Mouse (Mus musculus): ENCODE measurements around the gene Pdia4.
"Not testable (repeated sequence)": the region's sequence is repeated elsewhere in the genome, so short reads cannot be mapped to it uniquely, and the experiment has no call there.

The Pdia4 gene

GRCm38 (mm10) chr6:47762686-47763085 is 50.5 kb downstream of the Pdia4 start:
- not testable (repeated sequence) for DNase-seq (ENCODE audit: low spot score in 2 of 2)

- not testable (repeated sequence) for DNase-seq (ENCODE audit: low spot score in 2 of 2)
These were observed 53.8 kb downstream of the Pdia4 start for GRCm38 (mm10) chr6:47759406-47759805.

GRCm38 (mm10) chr6:47757849-47758248 is 55.4 kb downstream of the Pdia4 start:
- DNase-seq (ENCODE audit: low spot score in 2 of 2): peak; percentile 94

- not testable (repeated sequence) for DNase-seq (ENCODE audit: low spot score in 2 of 2)
These were observed 55.8 kb downstream of the Pdia4 start for GRCm38 (mm10) chr6:47757429-47757828.

GRCm38 (mm10) chr6:47753144-47753543 is 60.1 kb downstream of the Pdia4 start:
- peak in 1 of 2 experiments; percentile 42 for DNase-seq (ENCODE audit: low spot score in 2 of 2)

GRCm38 (mm10) chr6:47748306-47748705 is 64.9 kb downstream of the Pdia4 start:
- DNase-seq (ENCODE audit: low spot score in 2 of 2): peak; percentile 92 to 93

- not testable (repeated sequence) for DNase-seq (ENCODE audit: low spot score in 2 of 2)
These were observed 65.3 kb downstream of the Pdia4 start for GRCm38 (mm10) chr6:47747886-47748285.
